Mouse (Mus musculus) hematopoietic multipotent progenitor cell, adult 10-12 weeks (in vitro differentiated cells): ENCODE measurements around the gene Zfp180. TPM values are rescaled to one million over a fixed set of nuclear protein-coding genes. Genes with fewer than 3 reads are reported as not detected.

Experiments used
- polyA plus RNA-seq: library from polyadenylated mRNA; stranded (reverse); fragments of >175 nt; gene quantifications from 2 replicates; pipeline ENCODE4 v1.2.3, GENCODE M21; 2012; ENCODE audit warnings: low replicate concordance

Zfp180 gene
- 10.4 and 12.1 TPM in 2 replicates for polyA plus RNA-seq

DNA sequence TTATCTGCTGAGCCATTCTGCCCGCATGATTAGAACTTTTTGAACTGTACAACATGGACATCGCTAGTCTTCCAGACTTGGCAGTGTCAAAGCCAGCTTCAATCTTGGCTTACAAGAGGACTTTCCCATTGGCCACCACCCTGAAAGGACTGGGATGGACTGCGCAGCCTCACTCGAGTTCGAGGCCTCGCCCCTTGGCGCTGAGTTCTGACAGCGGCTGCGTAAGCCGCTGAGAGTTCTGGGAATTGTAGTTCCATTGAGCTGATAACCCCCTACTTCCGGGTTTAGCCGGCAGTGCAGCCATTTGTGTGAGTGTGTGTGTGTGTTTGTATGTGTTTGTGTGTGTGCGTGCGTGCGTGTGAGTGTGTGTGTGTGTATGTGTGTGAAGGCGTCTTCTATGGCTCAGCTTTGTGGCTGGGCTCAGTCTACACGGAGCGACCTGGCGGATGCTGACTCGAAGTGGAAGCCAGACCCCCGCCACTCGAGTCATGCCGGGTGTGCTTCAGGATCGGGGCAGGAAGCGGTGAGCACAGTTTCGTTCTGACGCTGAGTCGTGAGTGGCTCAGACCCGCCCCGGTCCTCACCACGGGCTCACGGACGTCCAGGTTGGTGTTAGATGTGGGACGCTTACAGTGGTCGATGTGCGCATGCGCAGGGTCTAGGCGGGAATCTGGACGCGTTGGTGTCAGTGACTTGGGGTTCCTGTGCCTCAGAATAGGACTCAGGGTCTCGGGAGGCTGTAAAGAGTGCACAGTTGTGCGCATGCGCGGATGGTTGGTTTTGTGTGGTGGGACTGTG lies at the start of gene Zfp180:
TSS of gene Zfp180 (plus strand) at position 291 of the 798 bp plus-strand sequence.

GRCm38 (mm10) chr7:24052660-24053304 lies 28.9 kb upstream of the Zfp180 start, which contains the start of gene Vmn1r183:
Gene Vmn1r183 (plus strand): TSS chr7:24053254.

GRCm38 (mm10) chr7:24112156-24112856 lies 30.6 kb downstream of the Zfp180 start, which contains the start of gene Zfp112:
Gene Zfp112 (plus strand): TSS chr7:24112314.

GRCm38 (mm10) chr7:24133996-24134828 lies 52.5 kb downstream of the Zfp180 start, which contains the start of gene Zfp235:
Gene Zfp235 (plus strand): TSS chr7:24134169.

Other genes with a start within 250 kb of the Zfp180 start
- gene Vmn1r176, start 244.6 kb upstream of the Zfp180 start, polyA plus RNA-seq, result not detected in 2 replicates
- gene Vmn1r177, start 215.5 kb upstream of the Zfp180 start, polyA plus RNA-seq, result not detected in 2 replicates
- not detected in 2 replicates for gene Vmn1r178, start 189.9 kb upstream of the Zfp180 start, polyA plus RNA-seq
- gene Vmn1r179, start 154.9 kb upstream of the Zfp180 start, polyA plus RNA-seq, result not detected in 2 replicates
- not detected in 2 replicates for gene Vmn1r180, start 131.3 kb upstream of the Zfp180 start, polyA plus RNA-seq
- not detected in 2 replicates for gene Vmn1r181, start 107.3 kb upstream of the Zfp180 start, polyA plus RNA-seq
- not detected in 2 replicates for gene V1rd19, start 80.2 kb upstream of the Zfp180 start, polyA plus RNA-seq
- not detected in 2 replicates for gene Vmn1r183, start 28.7 kb upstream of the Zfp180 start, polyA plus RNA-seq
- gene Zfp112, start 30.4 kb downstream of the Zfp180 start, polyA plus RNA-seq, result 0.14 and 0.28 TPM in 2 replicates
- gene Zfp235, start 52.2 kb downstream of the Zfp180 start, polyA plus RNA-seq, result 0.65 and 0.89 TPM in 2 replicates
- 0.27 and 0.54 TPM in 2 replicates for gene Zfp114, start 93.1 kb downstream of the Zfp180 start, polyA plus RNA-seq
- gene Zfp111, start 129.5 kb downstream of the Zfp180 start, polyA plus RNA-seq, result 0.11 TPM in 1 of 2 replicates, not detected in the other
- gene Zfp109, start 155.6 kb downstream of the Zfp180 start, polyA plus RNA-seq, result 0.29 and 0.45 TPM in 2 replicates
- gene Zfp108, start 172.9 kb downstream of the Zfp180 start, polyA plus RNA-seq, result 0.10 and 0.11 TPM in 2 replicates
- 0.26 and 0.28 TPM in 2 replicates for gene Zfp93, start 188.5 kb downstream of the Zfp180 start, polyA plus RNA-seq
- gene Zfp61, start 219.3 kb downstream of the Zfp180 start, polyA plus RNA-seq, result 1.5 and 4.7 TPM in 2 replicates
- 3.9 and 7.2 TPM in 2 replicates for gene Zfp94, start 234.7 kb downstream of the Zfp180 start, polyA plus RNA-seq